In genomic region chr11:87986141-87986741, GRCm38 (mm10) we compare ENCODE assay signal across 8 mouse cellular contexts. TPM values are rescaled to one million over a fixed set of nuclear protein-coding genes. Genes with fewer than 3 reads are reported as not detected.
DNase-seq lines count a peak whose midpoint lies in the region; ATAC-seq and TF ChIP-seq lines count a peak whose summit lies in the region.

No protein-coding gene starts in this region.

- TF ChIP-seq POLR2A in CH12.LX (IDR thresholded peaks at IDR 0.05; ENCODE audit: low read depth, low read length) = no peak; the same call in 1 of the 2 replicates
- TF ChIP-seq POLR2A in bone marrow, adult 2 months (IDR thresholded peaks at IDR 0.05; ENCODE audit: borderline replicate concordance, control insufficient read depth, low read depth, low read length) = no peak
- no peak for TF ChIP-seq POLR2A in olfactory bulb, adult 2 months (IDR thresholded peaks at IDR 0.05; ENCODE audit: insufficient read depth, low read depth, low read length)

- H3K4me1 ChIP-seq in CH12.LX (ENCODE audit: control insufficient read depth in 1 of 2, insufficient read depth in 2 of 2) = peaks cover 9 to 36% of the 10 kb centered on the region in 2 experiments
- H3K4me1 ChIP-seq in bone marrow, adult 2 months (ENCODE audit: control insufficient read depth, insufficient read depth, low read length) = no peaks in the 10 kb centered on the region; the same call in 1 of the 2 replicates
- peaks cover 11 to 17% of the 10 kb centered on the region in 2 experiments for H3K4me1 ChIP-seq in heart, embryonic 14.5 days (ENCODE audit: control insufficient read depth in 2 of 2, insufficient read depth in 2 of 2, low read length in 2 of 2)
- peaks cover 26% of the 10 kb centered on the region for H3K4me1 ChIP-seq in kidney, postnatal 0 days (replicated peaks; ENCODE audit: insufficient read depth, low read length)
- peaks cover 10% of the 10 kb centered on the region for H3K4me1 ChIP-seq in lung, embryonic 14.5 days (ENCODE audit: insufficient read depth)
- H3K4me1 ChIP-seq in olfactory bulb, adult 2 months (ENCODE audit: control insufficient read depth, insufficient read depth, low read length) = peaks cover 14% of the 10 kb centered on the region

- no peaks in the 10 kb centered on the region for H3K9me3 ChIP-seq in CH12.LX (replicated peaks; ENCODE audit: low read length)
- H3K9me3 ChIP-seq in heart, embryonic 14.5 days (ENCODE audit: control insufficient read depth, low read length) = no peaks in the 10 kb centered on the region
- no peaks in the 10 kb centered on the region for H3K9me3 ChIP-seq in kidney, postnatal 0 days (replicated peaks; ENCODE audit: low read length)
- H3K9me3 ChIP-seq in lung, embryonic 14.5 days (ENCODE audit: low read depth, low read length) = no peaks in the 10 kb centered on the region

- peaks cover 20 to 45% of the 10 kb centered on the region in 2 experiments for H3K36me3 ChIP-seq in CH12.LX (replicated peaks in 1 of 2; ENCODE audit: control insufficient read depth in 1 of 2, insufficient read depth in 1 of 2, low read length in 1 of 2)
- peaks cover 28% of the 10 kb centered on the region for H3K36me3 ChIP-seq in heart, embryonic 14.5 days (ENCODE audit: control insufficient read depth, insufficient read depth, low read length)
- H3K36me3 ChIP-seq in kidney, postnatal 0 days (ENCODE audit: insufficient read depth, low read length) = peaks cover 16% of the 10 kb centered on the region; the same call in 1 of the 2 replicates
- H3K36me3 ChIP-seq in lung, embryonic 14.5 days (ENCODE audit: insufficient read depth) = peaks cover 32% of the 10 kb centered on the region

- H3K4me2 ChIP-seq in CH12.LX (ENCODE audit: insufficient read depth, low read depth, poor library complexity, severe bottlenecking) = peak overlapping the region; percentile 70
- H3K4me2 ChIP-seq in heart, embryonic 14.5 days (ENCODE audit: low read length) = peak overlapping the region; percentile 76
- peak overlapping the region; percentile 61 for H3K4me2 ChIP-seq in kidney, postnatal 0 days (ENCODE audit: low read length)
- H3K4me2 ChIP-seq in lung, embryonic 14.5 days = peak overlapping the region; percentile 88

- no peak overlapping the region for H3K27ac ChIP-seq in CH12.LX (ENCODE audit: insufficient read depth, low read depth)
- no peak overlapping the region; the same call in 1 of the 2 replicates for H3K27ac ChIP-seq in bone marrow, adult 2 months (ENCODE audit: control insufficient read depth, insufficient read depth, low read depth, low read length, poor library complexity)
- peak overlapping the region in 1 of 2 experiments; percentile 98; a peak in 2 of 4 replicates for H3K27ac ChIP-seq in heart, embryonic 14.5 days (replicated peaks in 1 of 2; ENCODE audit: control insufficient read depth in 1 of 2, insufficient read depth in 1 of 2, low read depth in 2 of 2, low read length in 2 of 2)
- H3K27ac ChIP-seq in kidney, postnatal 0 days = peak overlapping the region; percentile 96
- H3K27ac ChIP-seq in lung, embryonic 14.5 days (ENCODE audit: low read depth) = peak overlapping the region; percentile 94
- H3K27ac ChIP-seq in olfactory bulb, adult 2 months (ENCODE audit: insufficient read depth, low read depth, low read length) = peak overlapping the region; percentile 58

- H3K9ac ChIP-seq in CH12.LX (ENCODE audit: insufficient read depth, low read depth) = peak overlapping the region; percentile 88
- peak overlapping the region; percentile 97 for H3K9ac ChIP-seq in heart, embryonic 14.5 days (ENCODE audit: low read length)
- H3K9ac ChIP-seq in kidney, postnatal 0 days (ENCODE audit: low read depth, low read length) = peak overlapping the region; percentile 88
- peak overlapping the region; percentile 93 for H3K9ac ChIP-seq in lung, embryonic 14.5 days

- dilution Hi-C loops in CH12.LX (cut with MboI; ENCODE audit: extremely low pct_ligation_motif_present, extremely low pct_unique_long_range_greater_than_20kb, low sequenced_read_pairs) = no loop called here

- H3K4me3 ChIP-seq in CH12.LX (replicated peaks in 1 of 3; ENCODE audit: low read depth in 2 of 3, low read length in 2 of 3, poor library complexity in 1 of 3) = peak overlapping the region; percentile 82 to 90 (median 85)
- peak overlapping the region; percentile 64 for H3K4me3 ChIP-seq in bone marrow, adult 2 months (replicated peaks; ENCODE audit: control insufficient read depth, low read depth, low read length)
- H3K4me3 ChIP-seq in heart, embryonic 14.5 days (ENCODE audit: control insufficient read depth in 1 of 2, insufficient read depth in 1 of 2, low read depth in 1 of 2, low read length in 2 of 2) = peak overlapping the region; percentile 80 to 100
- H3K4me3 ChIP-seq in kidney, postnatal 0 days (replicated peaks; ENCODE audit: low read depth, low read length) = peak overlapping the region; percentile 88
- H3K4me3 ChIP-seq in lung, embryonic 14.5 days (ENCODE audit: low read depth, low read length) = peak overlapping the region; percentile 98
- H3K4me3 ChIP-seq in olfactory bulb, adult 2 months (ENCODE audit: insufficient read depth, low read depth, low read length) = peak overlapping the region; percentile 71

- TF ChIP-seq EP300 in CH12.LX (IDR thresholded peaks at IDR 0.05; ENCODE audit: low read length) = no peak

- peak in 1 of 2 experiments; percentile 71; a peak in 2 of 4 replicates for TF ChIP-seq CTCF in CH12.LX (conservative IDR thresholded peaks at IDR 0.05 in 1 of 2, IDR thresholded peaks at IDR 0.05 in 1 of 2; ENCODE audit: low read depth in 2 of 2, low read length in 2 of 2)
- no peak for TF ChIP-seq CTCF in bone marrow, adult 2 months (IDR thresholded peaks at IDR 0.05; ENCODE audit: control insufficient read depth, insufficient read depth, low read length)
- peak; percentile 39; the same call in 1 of the 2 replicates for TF ChIP-seq CTCF in kidney, postnatal 0 days (IDR thresholded peaks at IDR 0.05; ENCODE audit: low read depth)
- TF ChIP-seq CTCF in lung, embryonic 14.5 days (IDR thresholded peaks at IDR 0.05; ENCODE audit: low read depth) = peak; percentile 27; the same call in 1 of the 2 replicates
- TF ChIP-seq CTCF in olfactory bulb, adult 2 months (IDR thresholded peaks at IDR 0.05; ENCODE audit: insufficient read depth, low read depth, low read length) = no peak

- peaks cover 35% of the 10 kb centered on the region for H3K79me2 ChIP-seq in CH12.LX (replicated peaks; ENCODE audit: control insufficient read depth, extremely low read depth, insufficient read depth, poor library complexity, severe bottlenecking)

- peak; percentile 63 for ATAC-seq in erythroblast, adult 5-6 weeks (replicated peaks; ENCODE audit: low FRiP score, poor library complexity, severe bottlenecking)
- ATAC-seq in heart, embryonic 14.5 days (ENCODE audit: insufficient number of reproducible peaks, insufficient read depth, low FRiP score, low read depth) = peak; percentile 33; the same call in 1 of the 2 replicates
- peak; percentile 48 for ATAC-seq in kidney, postnatal 0 days (replicated peaks; ENCODE audit: low FRiP score, low read depth)
- peak; percentile 9; the same call in 1 of the 2 replicates for ATAC-seq in lung, embryonic 14.5 days (ENCODE audit: insufficient read depth)

- WGBS in bone marrow, adult 2 months = 3% methylated on average over 13 of the region's 13 CpGs
- 6% methylated on average over 13 of the region's 13 CpGs for WGBS in heart, embryonic 14.5 days
- 2% methylated on average over 13 of the region's 13 CpGs for WGBS in kidney, postnatal 0 days
- 2% methylated on average over 13 of the region's 13 CpGs for WGBS in lung, embryonic 14.5 days
- WGBS in olfactory bulb, adult 2 months = under 1% methylated on average over 13 of the region's 13 CpGs

- no peaks in the 10 kb centered on the region for H3K27me3 ChIP-seq in CH12.LX (replicated peaks)
- H3K27me3 ChIP-seq in heart, embryonic 14.5 days (ENCODE audit: control insufficient read depth, insufficient read depth, low read length) = no peaks in the 10 kb centered on the region
- H3K27me3 ChIP-seq in kidney, postnatal 0 days (ENCODE audit: insufficient read depth, low read length) = no peaks in the 10 kb centered on the region
- H3K27me3 ChIP-seq in lung, embryonic 14.5 days (ENCODE audit: insufficient read depth, low read length) = no peaks in the 10 kb centered on the region

- in situ Hi-C loops in CH12.LX (cut with MboI; ENCODE audit: low pct_ligation_motif_present, low pct_unique_long_range_greater_than_20kb, low sequenced_read_pairs) = loop anchor here (5.0 kb wide), 1 partner anchor 61 kb away; the partner anchor contains the start of gene Srsf1

- peak; percentile 53 for TF ChIP-seq RAD21 in CH12.LX (IDR thresholded peaks at IDR 0.05; ENCODE audit: low read depth, low read length)

- DNase-seq in CH12.LX (ENCODE audit: extremely low read depth) = peak; percentile 79
- DNase-seq in kidney, postnatal 0 days (ENCODE audit: low spot score) = peak; percentile 63
- peak; percentile 75 for DNase-seq in lung, embryonic 14.5 days
- DNase-seq in thymus, postnatal 36 days = peak; percentile 46 to 56

TF ChIP-seq in CH12.LX, 34 proteins besides CTCF, POLR2A, EP300 and RAD21 (continues in another document):
- no peak for TF ChIP-seq GABPA (IDR thresholded peaks at IDR 0.05; ENCODE audit: insufficient replicate concordance, low read depth, low read length)
- peak; percentile 98 for TF ChIP-seq ZNF384 (IDR thresholded peaks at IDR 0.05; ENCODE audit: low read depth, low read length)
- peak; percentile 43 for TF ChIP-seq BHLHE40 (IDR thresholded peaks at IDR 0.05; ENCODE audit: low read depth, low read length)
- TF ChIP-seq CHD2 (IDR thresholded peaks at IDR 0.05; ENCODE audit: low read length) = peak; percentile 53; the same call in 1 of the 2 replicates
- no peak for TF ChIP-seq USF1 (IDR thresholded peaks at IDR 0.05; ENCODE audit: low read depth, low read length)
- TF ChIP-seq MEF2A (IDR thresholded peaks at IDR 0.05; ENCODE audit: borderline replicate concordance, low read depth, low read length) = no peak
- peak; percentile 55 for TF ChIP-seq SMC3 (IDR thresholded peaks at IDR 0.05; ENCODE audit: low read depth, low read length)
- no peak for TF ChIP-seq RCOR1 (conservative IDR thresholded peaks at IDR 0.05; ENCODE audit: low read depth, low read length)

RNA-seq across cellular contexts. Expression of gene Dynll2, which starts 1.1 kb away (rescaled TPM):
- total RNA-seq in CH12.LX (2012; rRNA removed) (35.8 and 43.0 TPM in 2 replicates), CH12.LX (2014; rRNA removed) (13.0 and 14.0 TPM in 2 replicates)
- 147 and 148 TPM in 2 replicates for polyA plus RNA-seq in CH12.LX (2012; ENCODE audit: insufficient read length, low read depth)
- 50.1 and 63.0 TPM in 2 replicates for polyA plus RNA-seq in bone marrow, adult 2 months (2011; ENCODE audit: insufficient read depth, insufficient read length, low replicate concordance, missing spikeins)
- total RNA-seq in erythroblast, adult 5-6 weeks (2015; ENCODE audit: low replicate concordance) = 2.1 and 2.5 TPM in 2 replicates
- 3.2 and 7.8 TPM in 2 replicates for total RNA-seq in erythroblast, adult 5-6 weeks (2017; ENCODE audit: low replicate concordance)
- 15.7 and 17.3 TPM in 2 replicates for polyA plus RNA-seq in heart, embryonic 14.5 days (2014; fragmentation: Nextera tagmentation; extraction: Ambion mirVana)
- polyA plus RNA-seq in kidney, postnatal 0 days (2015; fragmentation: Nextera tagmentation; extraction: Ambion mirVana) = 24.0 and 24.7 TPM in 2 replicates
- polyA plus RNA-seq in lung, embryonic 14.5 days (2014; fragmentation: Nextera tagmentation; extraction: Ambion mirVana) = 19.7 and 19.9 TPM in 2 replicates
- polyA plus RNA-seq in olfactory bulb, adult 2 months (2012; ENCODE audit: insufficient read depth, insufficient read length, low replicate concordance, missing spikeins) = 187 and 444 TPM in 2 replicates

Comparison
In these comparisons a context has a peak if more than half of its experiments do, and no peak if none do; other contexts are left out.
1. H3K27ac ChIP-seq: peak in kidney, postnatal 0 days (single experiment), lung, embryonic 14.5 days (single experiment) and olfactory bulb, adult 2 months (single experiment); none in CH12.LX (single experiment) and bone marrow, adult 2 months (single experiment).
2. CTCF ChIP-seq: peak in kidney, postnatal 0 days (single experiment) and lung, embryonic 14.5 days (single experiment); none in bone marrow, adult 2 months (single experiment) and olfactory bulb, adult 2 months (single experiment).
3. ATAC-seq: peak in every context shown above with its lines; median percentile 63 in erythroblast, adult 5-6 weeks; 48 in kidney, postnatal 0 days; 33 in heart, embryonic 14.5 days; 9 in lung, embryonic 14.5 days.
4. Peak in every context shown above with its lines, with median percentiles within 50 percentile points of each other: DNase-seq, H3K4me2 ChIP-seq, H3K4me3 ChIP-seq and H3K9ac ChIP-seq.